Mouse (Mus musculus) intestine, postnatal 0 days (tissue): ENCODE measurements around the gene Spef1. TPM values are rescaled to one million over a fixed set of nuclear protein-coding genes. Genes with fewer than 3 reads are reported as not detected.

Source experiments
- ATAC-seq: fragments of 200-750 bp; cut with Nextera tagmentation; 2 replicates; pipeline ENCODE4 v1.8.0; 2017; ENCODE audit warnings: mild to moderate bottlenecking, moderate TSS enrichment, moderate library complexity
- H3K27ac ChIP-seq: fragments of 300-500 bp; sonication (generic); 2 replicates; pipeline ENCODE4 v1.5.1; 2014; ENCODE audit warnings: mild to moderate bottlenecking, low read depth, low read length, moderate library complexity
- H3K27me3 ChIP-seq: fragments of 300-500 bp; sonication (generic); replicated peaks from 2 replicates; pipeline ENCODE4 v1.6.1; 2014; ENCODE audit warnings: low read length, mixed read lengths; ENCODE audit not compliant: control insufficient read depth, insufficient read depth
- H3K36me3 ChIP-seq: fragments of 300-500 bp; sonication (generic); 2 replicates; pipeline ENCODE4 v1.6.1; 2014; ENCODE audit warnings: mild to moderate bottlenecking, moderate library complexity; ENCODE audit not compliant: control insufficient read depth, insufficient read depth
- H3K4me1 ChIP-seq: fragments of 300-500 bp; sonication (generic); replicated peaks from 2 replicates; pipeline ENCODE4 v1.6.1; 2014; ENCODE audit warnings: antibody characterized with exemption, low read length, mixed read lengths; ENCODE audit not compliant: control insufficient read depth, insufficient read depth
- H3K4me2 ChIP-seq: fragments of 300-500 bp; sonication (generic); replicated peaks from 2 replicates; pipeline ENCODE4 v1.6.1; 2014; ENCODE audit warnings: low read depth, mild to moderate bottlenecking, moderate library complexity
- H3K4me3 ChIP-seq: fragments of 300-500 bp; sonication (generic); 2 replicates; pipeline ENCODE4 v1.5.1; 2014; ENCODE audit warnings: low read depth, low read length
- H3K9ac ChIP-seq: fragments of 300-500 bp; sonication (generic); 2 replicates; pipeline ENCODE4 v1.6.1; 2014; ENCODE audit warnings: mild to moderate bottlenecking, low read depth, low read length
- H3K9me3 ChIP-seq: fragments of 300-500 bp; sonication (generic); 2 replicates; pipeline ENCODE4 v1.6.1; 2016; ENCODE audit warnings: mixed run types; ENCODE audit not compliant: control insufficient read depth
- CTCF ChIP-seq: sonication (generic); IDR thresholded peaks from 2 replicates; pipeline ENCODE4 v1.5.1; 2016; ENCODE audit warnings: low read depth, mild to moderate bottlenecking, control low read depth, antibody characterized with exemption, moderate library complexity
- WGBS: fragments of 180-500 bp; shearing (Covaris S2); extraction: QIAGEN DNeasy Blood & Tissue Kit; methylation state at CpG from one replicate; pipeline ENCODE4 v1.1.7; 2014; 5-methylcytosine and 5-hydroxymethylcytosine counted together
- polyA plus RNA-seq: library from polyadenylated mRNA; unstranded; fragments of >200 nt; fragmentation: Nextera tagmentation; extraction: Ambion mirVana; gene quantifications from 2 replicates; pipeline ENCODE4 v1.2.1, GENCODE M21; 2015

The Spef1 gene
- polyA plus RNA-seq, 1 experiment from 2014 or later = 2.0 TPM

- Histone ChIP-seq H3K9ac (no peak overlapping the region), H3K9me3 (no peaks in the 10 kb centered on the region), H3K27me3 (no peaks in the 10 kb centered on the region), H3K36me3 (no peaks in the 10 kb centered on the region), H3K27ac (no peak overlapping the region), H3K4me1 (peaks cover 7% of the 10 kb centered on the region; the same call in 1 of the 2 replicates), H3K4me3 (no peak overlapping the region), H3K4me2 (no peak overlapping the region)
- no peak for ATAC-seq
- TF ChIP-seq CTCF = no peak
- 93% methylated on average over 9 of the region's 9 CpGs for WGBS
Measured at GRCm38 (mm10) chr2:131125157-131125963, 61.7 kb downstream of the Spef1 start.

- no peaks in the 10 kb centered on the region for H3K36me3 ChIP-seq
- H3K27me3 ChIP-seq = no peaks in the 10 kb centered on the region
- no peaks in the 10 kb centered on the region for H3K9me3 ChIP-seq
- H3K27ac ChIP-seq = no peak overlapping the region
- H3K4me1 ChIP-seq = peaks cover 6% of the 10 kb centered on the region; the same call in 1 of the 2 replicates
- H3K4me3 ChIP-seq = no peak overlapping the region
- TF ChIP-seq CTCF = no peak
- 70% methylated on average over 3 of the region's 3 CpGs for WGBS
- no peak for ATAC-seq
- no peak overlapping the region for H3K9ac ChIP-seq
- no peak overlapping the region for H3K4me2 ChIP-seq
Measured at GRCm38 (mm10) chr2:131124166-131124565, 62.9 kb downstream of the Spef1 start.

Other genes with a start within 250 kb of the Spef1 start
- gene Gfra4, start 144.2 kb downstream of the Spef1 start, polyA plus RNA-seq = 3.8 and 5.7 TPM in 2 replicates
- 2.7 and 5.1 TPM in 2 replicates for gene Adam33, start 123.5 kb downstream of the Spef1 start, polyA plus RNA-seq
- 0.20 and 0.30 TPM in 2 replicates for gene Siglec1, start 100.5 kb downstream of the Spef1 start, polyA plus RNA-seq
- 2.1 and 2.3 TPM in 2 replicates for gene Hspa12b, start 60.0 kb downstream of the Spef1 start, polyA plus RNA-seq
- gene Gm11037, start 53.8 kb downstream of the Spef1 start, polyA plus RNA-seq = not detected in 2 replicates
- gene 1700037H04Rik, start 27.2 kb downstream of the Spef1 start, polyA plus RNA-seq = 145 and 164 TPM in 2 replicates
- 15.9 and 17.4 TPM in 2 replicates for gene Cenpb, start 7.2 kb downstream of the Spef1 start, polyA plus RNA-seq
- gene Cdc25b, start 333 bp downstream of the Spef1 start, polyA plus RNA-seq = 10.9 and 12.4 TPM in 2 replicates
- 37.3 and 37.5 TPM in 2 replicates for gene Ap5s1, start 19.8 kb upstream of the Spef1 start, polyA plus RNA-seq
- 27.2 and 28.5 TPM in 2 replicates for gene Mavs, start 46.8 kb upstream of the Spef1 start, polyA plus RNA-seq
- gene Pank2, start 75.2 kb upstream of the Spef1 start, polyA plus RNA-seq = 32.4 and 35.1 TPM in 2 replicates
- 1.1 and 1.4 TPM in 2 replicates for gene Rnf24, start 165.6 kb upstream of the Spef1 start, polyA plus RNA-seq